Mouse (Mus musculus): ENCODE measurements around the gene 4931423N10Rik. TPM values are rescaled to one million over a fixed set of nuclear protein-coding genes. Genes with fewer than 3 reads are reported as not detected.

The 4931423N10Rik gene
- polyA plus RNA-seq (2014; fragmentation: Illumina TruSeq; extraction: RNeasy Lipid Tissue Mini Kit (QIAGEN cat#74804); ENCODE audit: low read depth, low replicate concordance), result 81.7 TPM

GRCm38 (mm10) chr2:23207070-23207526 lies at the start of gene 4931423N10Rik:
4931423N10Rik (plus strand) TSS chr2:23207476.

Other genes starting within 250 kb of the 4931423N10Rik start
- 45.0 TPM for gene Abi1, start 167.2 kb upstream of the 4931423N10Rik start, polyA plus RNA-seq (2014; fragmentation: Illumina TruSeq; extraction: RNeasy Lipid Tissue Mini Kit (QIAGEN cat#74804); ENCODE audit: low read depth, low replicate concordance)
- 75.3 TPM for gene Acbd5, start 139.3 kb upstream of the 4931423N10Rik start, polyA plus RNA-seq (2014; fragmentation: Illumina TruSeq; extraction: RNeasy Lipid Tissue Mini Kit (QIAGEN cat#74804); ENCODE audit: low read depth, low replicate concordance)
- gene Mastl, start 51.5 kb upstream of the 4931423N10Rik start, polyA plus RNA-seq (2014; fragmentation: Illumina TruSeq; extraction: RNeasy Lipid Tissue Mini Kit (QIAGEN cat#74804); ENCODE audit: low read depth, low replicate concordance), result 21.3 TPM
- gene Yme1l1, start 51.1 kb upstream of the 4931423N10Rik start, polyA plus RNA-seq (2014; fragmentation: Illumina TruSeq; extraction: RNeasy Lipid Tissue Mini Kit (QIAGEN cat#74804); ENCODE audit: low read depth, low replicate concordance), result 226 TPM
- 0.39 TPM for gene Nxph2, start 113.8 kb downstream of the 4931423N10Rik start, polyA plus RNA-seq (2014; fragmentation: Illumina TruSeq; extraction: RNeasy Lipid Tissue Mini Kit (QIAGEN cat#74804); ENCODE audit: low read depth, low replicate concordance)